Mouse (Mus musculus) kidney, postnatal 25 days (tissue): ENCODE measurements around the gene Rbfox1.

Experiments used
- DNase-seq, 2 experiments: peaks; one replicate each; pipeline ENCODE4 v3.0.0; 2021; ENCODE audit warnings: mixed read lengths in 2 of 2

Gene Rbfox1

DNA sequence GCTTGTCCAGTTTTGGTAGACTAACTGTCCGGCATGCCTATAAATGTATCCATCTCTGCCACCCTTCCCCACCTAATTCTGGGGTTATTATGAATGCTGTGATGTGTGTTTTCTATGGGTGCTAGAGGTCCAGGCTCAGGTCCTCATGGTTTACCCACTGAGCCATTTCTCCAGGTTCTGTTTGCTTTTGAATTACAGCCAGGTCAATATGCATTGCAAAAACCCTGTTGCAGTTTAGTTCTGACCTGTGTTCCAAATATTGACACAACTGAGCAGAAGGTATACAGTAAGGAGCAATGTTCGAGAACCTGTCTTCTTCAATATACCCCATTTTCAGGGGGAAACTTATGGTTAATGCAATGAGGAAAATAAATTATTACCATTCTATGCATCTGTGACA is 480.6 kb downstream of the Rbfox1 start:
- no peak for DNase-seq

DNA sequence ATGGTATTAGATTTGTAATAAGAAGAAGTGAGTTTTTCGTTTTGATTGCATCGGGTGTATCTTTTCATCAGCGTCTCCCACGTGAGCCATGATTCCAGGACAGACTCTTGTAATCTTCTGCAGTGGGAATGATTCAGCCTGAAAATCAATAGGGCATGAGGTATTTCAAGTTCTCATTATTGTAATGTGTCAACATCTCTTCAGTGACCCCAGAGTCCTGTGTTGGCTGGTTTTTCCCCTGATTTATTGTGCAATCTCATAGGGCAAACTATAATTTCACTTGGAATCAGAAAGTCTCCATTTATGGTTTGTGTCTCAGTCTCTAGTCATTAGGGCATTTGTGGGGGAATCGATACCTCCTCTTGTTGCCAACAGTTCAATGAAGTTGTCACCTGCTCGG is 481.5 kb downstream of the Rbfox1 start:
- DNase-seq: no peak

DNA sequence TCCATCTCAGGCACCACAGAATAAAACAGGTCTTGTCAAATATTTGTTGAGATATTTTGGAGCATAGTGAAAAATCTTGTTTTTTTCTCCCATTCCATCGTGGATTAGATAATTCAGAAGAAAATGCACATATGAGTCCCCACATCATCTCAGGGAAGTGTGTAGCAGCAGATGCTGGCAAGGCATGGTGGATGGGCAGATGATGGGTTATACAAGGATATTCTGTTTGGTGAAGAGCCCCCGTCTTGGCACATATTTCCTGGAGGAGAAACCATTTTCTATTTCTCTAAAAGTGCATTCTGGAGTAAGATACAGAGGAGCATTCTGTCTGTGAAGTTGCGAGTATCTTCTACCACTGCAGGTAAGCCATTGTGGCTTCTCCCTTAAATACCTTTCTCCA is 495.8 kb downstream of the Rbfox1 start:
- DNase-seq: no peak

DNA sequence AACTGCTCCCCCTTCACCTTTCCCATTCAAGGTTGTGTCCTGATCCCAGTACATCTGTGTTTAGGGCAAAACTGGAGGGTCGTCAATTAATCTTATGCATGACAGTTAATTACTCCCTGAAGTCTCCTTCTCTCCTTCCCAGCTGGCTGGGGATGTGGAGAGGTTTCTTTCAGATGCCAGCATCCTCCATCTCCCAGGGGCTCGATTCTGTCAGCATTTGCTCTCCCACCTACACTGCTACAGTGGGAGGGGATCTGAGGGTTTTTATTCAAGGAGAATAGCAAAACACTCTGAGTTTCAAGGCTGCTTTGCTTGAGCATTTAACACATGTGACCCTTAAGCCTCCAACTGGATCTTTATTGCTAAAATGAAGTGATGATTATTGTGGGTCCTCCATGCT is 496.4 kb downstream of the Rbfox1 start:
- no peak for DNase-seq

DNA sequence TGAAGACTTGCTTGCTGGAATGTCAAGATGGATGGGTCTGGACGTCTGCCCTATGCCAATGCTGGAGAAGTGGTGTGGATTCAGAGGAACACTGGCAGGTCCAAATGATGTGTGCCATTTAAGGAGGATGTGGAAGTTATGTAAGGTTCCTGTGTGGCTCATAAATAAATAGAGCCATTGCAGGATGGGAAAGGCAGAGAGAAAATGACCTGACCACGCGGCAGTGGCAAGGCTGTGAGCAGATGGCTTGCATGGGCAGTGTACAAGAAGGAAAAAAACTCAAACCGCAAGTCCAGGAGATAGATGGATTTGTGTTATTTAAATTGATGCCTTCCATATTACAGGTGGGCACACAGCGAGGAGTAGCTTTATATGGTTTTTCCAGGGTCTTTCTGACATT is 497.6 kb downstream of the Rbfox1 start:
- DNase-seq: no peak

DNA sequence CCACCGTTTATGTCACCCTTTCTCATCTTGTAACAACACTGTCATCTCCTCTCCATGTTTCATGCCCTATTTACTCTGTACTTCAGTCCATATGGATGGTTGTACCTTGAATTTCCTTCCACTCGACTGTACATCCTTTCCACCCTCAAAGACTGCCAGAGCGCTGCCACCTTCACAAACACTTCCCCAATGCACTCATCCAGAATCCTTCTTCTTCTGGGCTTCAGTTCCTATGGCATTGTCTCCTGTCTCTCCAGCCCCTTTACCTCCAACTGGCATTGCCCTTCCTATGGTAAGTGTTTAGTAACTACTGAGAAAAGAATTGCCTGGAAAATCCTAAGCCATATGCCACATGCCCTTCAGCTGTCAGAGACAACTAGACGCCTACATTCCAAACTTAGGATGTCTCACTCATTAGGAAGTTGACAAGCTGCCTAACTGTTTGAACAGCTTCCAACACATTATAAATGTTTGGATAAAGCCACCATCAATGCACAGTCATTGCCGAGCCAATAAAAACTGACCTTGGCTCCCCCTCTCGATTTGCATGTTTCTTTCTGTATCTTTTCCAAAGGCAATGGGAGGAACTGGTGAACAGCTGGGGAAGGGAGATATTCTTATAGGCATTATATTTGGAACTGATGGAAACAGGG is 505.2 kb downstream of the Rbfox1 start:
- DNase-seq: no peak

DNA sequence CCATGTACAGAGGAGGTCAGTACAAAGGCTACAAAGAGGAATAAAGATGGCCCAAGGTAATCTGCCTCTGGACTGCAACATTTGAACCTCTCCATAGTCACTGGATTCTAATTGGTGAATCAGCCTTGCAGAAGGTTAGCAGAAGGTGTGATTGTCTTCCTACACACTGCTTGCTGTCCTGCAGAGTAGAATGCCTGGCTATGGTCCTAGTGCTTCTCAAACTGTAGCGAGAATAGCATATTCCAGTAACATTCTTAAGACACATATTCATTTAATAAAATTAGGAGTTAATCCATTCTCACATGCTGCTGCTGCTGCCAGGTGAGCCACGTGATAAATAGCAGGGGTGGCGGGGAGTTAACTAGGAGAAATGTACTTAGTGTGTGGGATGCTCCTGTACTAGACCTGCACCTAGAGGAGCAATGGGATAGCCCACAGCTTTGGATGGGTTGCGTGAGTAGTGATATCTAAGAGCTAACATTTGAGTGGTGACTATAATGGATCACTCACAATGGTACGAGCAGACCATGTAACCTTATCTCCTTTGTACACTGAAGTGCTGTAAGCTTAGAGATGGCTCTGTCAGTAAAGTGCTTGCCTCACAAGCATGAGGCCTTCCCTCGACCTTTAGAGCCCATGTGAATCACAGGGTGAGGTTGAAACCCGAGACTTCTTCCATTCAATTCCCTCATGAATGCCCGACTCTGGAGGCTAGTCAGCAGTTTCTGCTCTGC is 511.7 kb downstream of the Rbfox1 start:
- no peak for DNase-seq

DNA sequence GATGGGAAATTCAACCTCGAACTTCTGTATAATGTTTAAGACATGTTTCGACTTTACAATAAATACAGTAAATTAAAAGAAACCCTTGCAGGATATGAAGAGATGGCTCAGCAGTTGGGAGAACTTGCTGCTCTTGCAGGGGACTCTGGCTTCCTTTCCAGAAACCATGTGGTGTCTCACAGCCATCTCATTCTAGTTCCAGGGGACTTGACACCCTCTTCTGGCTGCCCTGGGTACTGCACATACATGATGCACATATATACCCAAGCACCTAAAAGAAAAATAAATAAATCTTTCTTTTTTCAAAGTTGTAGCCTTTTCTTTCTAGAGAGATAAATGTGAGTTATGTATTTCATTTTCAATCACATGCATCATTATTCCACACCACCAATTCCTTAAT is 512.5 kb downstream of the Rbfox1 start:
- peak; percentile 1 to 31 for DNase-seq

DNA sequence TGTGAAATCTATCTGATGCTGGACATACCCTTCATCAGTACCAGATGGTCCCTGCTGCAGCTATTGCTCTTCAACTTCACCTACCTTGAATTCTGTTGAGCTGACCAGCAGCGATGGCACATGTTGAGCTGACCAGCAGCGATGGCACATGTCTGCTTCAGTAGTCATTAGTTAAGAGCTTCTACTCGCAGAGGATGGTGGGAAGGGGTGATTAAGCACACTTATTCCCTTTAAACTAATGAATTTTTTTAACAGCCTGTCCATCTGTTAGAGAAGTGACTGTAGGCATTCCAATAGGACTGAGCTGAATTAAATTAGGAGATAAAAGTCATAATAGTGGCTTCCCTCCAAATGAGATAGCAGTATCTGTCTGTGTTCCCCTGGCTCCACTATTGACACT is 517.7 kb downstream of the Rbfox1 start:
- no peak for DNase-seq

DNA sequence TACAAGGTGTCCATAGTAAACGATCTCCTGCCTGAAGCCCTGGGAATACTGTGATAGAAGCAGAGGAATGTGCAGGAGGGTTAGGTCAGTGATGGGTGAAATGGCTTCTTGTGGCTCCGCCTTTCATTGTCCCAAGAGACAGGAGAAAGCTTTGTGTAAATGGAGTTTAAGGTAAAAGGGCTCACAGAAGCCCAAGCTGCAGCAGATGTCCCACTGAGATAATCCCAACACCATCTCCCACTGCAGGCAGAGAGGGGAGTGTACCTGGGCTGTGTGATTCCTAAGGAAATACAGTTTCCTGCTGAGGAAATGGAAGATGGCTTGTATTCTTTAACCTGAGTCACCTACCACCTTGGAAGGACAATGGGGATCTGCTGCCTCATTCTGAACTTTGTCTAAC is 529.7 kb downstream of the Rbfox1 start:
- no peak for DNase-seq

DNA sequence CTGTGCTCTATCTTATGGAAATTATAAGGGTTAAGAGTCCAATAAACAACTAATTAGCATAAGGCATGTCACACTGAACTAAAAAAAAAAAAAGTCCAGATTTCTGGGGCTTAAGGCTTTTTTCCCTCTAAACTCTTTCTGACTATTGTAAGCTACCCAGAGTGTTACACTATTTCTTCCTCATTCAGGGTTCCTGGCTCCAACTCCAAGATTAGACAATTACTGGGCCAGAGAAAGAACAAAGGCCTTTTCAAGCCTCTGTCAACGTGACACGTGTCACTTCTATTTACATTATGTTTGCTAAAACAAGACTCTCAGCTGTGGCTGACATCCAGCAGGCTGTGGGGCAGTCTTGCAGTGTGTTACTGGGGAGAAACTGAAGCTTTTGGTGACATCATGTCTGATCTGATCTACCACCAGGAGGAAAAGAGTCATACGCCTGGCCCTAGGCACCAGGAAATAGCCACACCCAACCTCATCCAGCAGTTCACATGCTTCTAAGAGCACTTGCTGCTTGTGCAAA is 536.5 kb downstream of the Rbfox1 start:
- no peak for DNase-seq

DNA sequence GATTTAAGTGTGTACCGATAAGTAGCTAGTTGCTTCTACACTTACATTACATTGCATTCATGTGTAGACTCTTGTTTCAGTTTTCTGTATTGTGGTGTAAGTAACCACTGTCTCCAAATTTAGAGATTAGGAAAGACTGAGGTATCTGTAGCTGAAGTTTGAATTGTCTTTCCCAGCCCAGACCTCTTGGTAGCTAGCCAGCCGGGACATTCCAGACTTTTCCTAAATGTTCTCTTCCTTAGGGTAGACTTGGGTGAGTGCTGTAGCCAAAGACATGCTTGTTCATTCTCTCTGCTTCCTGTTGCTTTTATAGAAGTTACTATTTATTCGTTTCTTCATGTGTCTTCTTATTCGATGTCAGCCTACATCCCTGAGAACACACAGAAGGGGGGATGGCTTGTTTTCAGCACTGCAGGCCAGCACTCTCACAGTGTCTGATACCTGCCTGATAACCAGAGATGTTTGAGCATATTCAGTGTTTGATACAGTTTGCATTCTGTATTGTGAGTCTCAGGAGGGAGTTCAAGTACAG is 538.8 kb downstream of the Rbfox1 start:
- no peak for DNase-seq

DNA sequence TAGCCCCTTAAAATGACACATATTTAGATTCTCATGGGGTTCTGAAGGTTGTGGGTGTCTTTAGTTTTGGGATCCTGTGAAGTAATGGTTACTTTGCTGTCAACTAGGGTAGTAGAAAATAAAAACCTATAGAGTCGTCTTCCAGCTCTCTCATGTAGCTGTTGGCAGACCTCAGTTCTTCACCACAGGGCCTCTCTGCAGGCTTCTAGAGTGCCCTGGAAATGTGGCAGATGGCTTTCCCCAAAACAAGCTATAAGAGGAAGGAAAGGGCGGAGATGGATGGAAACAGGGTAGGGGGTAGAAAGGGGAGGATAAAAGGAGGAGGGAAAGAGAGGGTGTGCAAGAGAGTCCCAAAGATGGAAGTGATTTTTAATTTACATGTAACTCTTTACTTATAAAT is 539.6 kb downstream of the Rbfox1 start:
- DNase-seq: no peak

DNA sequence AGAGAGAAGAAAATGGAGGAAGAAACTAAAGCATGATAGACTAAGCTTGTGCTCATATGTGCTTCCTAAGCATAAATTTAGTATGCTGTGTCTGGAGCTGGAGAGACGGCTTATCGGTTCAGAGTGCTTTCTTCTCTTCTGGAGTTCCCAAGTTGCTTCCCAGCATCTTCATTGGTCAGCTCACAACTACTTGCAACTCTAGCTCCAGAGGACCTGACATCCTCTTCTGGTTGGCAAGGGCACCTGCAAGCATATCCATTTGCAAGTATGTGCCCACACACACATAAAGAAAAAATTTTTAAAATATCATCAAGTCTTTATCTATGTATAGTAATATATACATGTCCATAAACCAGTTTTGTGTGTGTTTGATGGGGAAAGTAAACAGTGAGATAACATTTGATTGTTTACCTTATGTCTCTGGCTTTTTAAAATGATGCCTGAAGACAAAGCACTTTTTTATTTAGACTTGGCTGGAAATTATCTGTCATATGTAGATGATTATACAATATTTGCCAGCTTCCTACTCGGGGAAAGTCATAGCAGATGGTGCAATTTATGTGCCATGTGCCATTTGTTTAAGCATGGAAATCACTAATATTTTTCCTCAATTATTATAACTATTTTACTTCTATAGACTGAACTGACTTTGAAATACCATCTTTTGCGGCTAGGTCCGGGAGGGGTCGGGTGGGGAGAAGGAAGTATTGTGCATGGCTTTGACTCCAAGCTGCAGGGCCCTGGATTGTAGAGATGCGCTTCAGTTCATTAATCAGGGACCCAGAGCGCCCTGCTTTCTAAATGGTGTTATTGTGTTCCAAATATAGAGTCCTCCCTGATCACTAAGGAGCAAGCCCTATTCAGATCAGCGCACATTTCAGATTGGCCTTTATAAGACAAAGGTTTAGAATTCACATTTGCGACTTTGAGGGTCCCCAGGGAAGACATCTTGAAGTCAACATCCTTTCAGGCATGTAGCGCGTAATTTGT is 542.4 kb downstream of the Rbfox1 start:
- no peak for DNase-seq

DNA sequence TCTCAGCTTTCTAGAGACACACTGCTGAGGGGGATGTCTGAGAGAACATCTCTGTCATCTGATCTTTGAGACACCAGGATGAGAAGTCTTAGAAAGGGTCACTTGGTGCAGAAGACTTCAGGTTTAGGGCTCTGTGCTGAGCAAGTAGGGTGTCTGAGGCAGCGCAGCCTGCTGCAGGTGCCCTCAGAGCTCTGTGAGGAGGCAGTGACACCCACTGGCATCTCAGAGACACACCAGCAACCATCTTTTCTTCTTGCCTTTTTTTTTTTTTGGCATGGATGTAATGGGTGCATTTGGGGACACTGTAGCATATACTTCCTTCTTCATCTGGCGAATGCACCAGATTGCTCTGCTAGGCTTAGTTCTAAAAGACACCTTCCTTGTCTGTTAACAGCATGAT is 545.8 kb downstream of the Rbfox1 start:
- no peak for DNase-seq

DNA sequence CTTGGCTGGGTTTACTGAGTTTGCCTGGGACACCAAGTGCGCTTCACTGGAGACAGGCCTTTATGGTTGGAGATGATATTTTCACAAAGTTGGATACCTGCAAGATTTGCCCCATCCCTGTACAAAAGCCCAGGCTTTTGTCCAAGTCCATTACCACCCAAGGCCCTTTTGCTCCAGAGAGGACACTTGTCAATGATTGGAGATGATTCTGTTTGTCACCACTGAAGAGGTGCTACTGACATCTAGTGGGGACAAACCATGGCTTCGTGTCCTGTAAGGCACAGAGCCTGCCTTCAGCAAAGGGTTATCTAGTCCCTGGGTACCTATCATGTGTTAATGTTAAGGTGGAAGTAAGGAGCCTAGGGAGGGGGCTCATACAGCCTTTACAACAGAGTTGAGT is 551.3 kb downstream of the Rbfox1 start:
- no peak for DNase-seq

DNA sequence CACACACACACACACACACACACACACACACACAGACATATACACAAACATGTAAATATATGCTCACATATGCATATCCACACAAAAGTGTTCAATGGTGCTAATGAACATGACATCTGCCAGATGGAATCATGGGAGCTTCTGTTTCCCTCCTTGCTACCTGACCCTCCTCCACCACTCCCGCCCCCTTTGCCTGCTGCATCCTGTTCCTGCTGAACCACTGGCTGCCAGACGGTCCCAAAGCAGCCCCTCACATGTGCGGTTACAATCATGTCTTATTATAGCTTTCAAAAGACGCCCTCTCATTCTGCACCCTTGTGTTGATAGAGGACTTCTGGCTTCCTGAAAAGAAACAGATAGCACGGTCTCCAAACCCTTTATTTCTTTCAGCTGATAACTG is 563.1 kb downstream of the Rbfox1 start:
- no peak for DNase-seq

DNA sequence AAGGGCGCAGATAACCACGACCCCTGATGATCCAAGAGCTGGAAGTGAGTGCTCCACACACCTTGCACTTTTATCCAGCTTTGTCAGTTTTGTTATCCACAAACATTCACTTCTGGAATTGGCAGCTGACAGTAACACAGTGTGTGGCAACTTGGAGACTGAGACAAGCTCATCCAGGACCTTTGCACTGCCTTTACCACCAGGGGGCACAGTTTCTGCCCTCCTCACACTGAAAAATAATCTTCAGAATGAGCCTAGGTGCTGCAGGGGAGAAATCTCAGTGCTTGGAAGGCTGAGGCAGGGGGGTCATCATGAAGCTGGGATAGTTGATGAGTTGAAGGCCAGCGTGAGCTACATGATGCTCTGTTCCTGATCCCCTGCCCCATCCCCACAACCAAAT is 570.2 kb downstream of the Rbfox1 start:
- peak in 1 of 2 experiments; percentile 7 for DNase-seq

DNA sequence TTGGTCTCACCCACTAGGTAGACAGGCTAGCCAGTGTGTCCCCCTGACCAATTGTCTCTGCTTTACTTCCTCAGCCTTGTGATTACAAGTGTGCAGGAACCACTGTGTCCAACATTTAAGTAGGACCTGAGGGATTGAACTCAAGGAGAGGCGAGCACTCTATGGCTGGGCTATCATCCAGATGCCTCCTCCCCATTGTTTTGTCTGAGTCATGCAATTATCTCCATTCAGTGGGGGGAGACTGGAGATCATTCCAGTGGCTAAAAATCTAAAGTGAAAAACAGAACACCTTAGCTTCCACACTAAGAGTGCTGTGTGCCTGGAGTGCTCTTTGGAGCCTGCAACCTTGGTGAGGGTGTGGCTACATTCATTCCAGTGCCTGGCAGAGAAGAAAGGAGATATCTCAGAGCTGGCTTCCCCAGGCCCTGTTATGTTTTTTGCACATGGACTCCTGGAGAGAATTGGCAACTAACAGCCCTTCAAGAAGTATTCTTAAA is 594.0 kb downstream of the Rbfox1 start:
- no peak for DNase-seq

DNA sequence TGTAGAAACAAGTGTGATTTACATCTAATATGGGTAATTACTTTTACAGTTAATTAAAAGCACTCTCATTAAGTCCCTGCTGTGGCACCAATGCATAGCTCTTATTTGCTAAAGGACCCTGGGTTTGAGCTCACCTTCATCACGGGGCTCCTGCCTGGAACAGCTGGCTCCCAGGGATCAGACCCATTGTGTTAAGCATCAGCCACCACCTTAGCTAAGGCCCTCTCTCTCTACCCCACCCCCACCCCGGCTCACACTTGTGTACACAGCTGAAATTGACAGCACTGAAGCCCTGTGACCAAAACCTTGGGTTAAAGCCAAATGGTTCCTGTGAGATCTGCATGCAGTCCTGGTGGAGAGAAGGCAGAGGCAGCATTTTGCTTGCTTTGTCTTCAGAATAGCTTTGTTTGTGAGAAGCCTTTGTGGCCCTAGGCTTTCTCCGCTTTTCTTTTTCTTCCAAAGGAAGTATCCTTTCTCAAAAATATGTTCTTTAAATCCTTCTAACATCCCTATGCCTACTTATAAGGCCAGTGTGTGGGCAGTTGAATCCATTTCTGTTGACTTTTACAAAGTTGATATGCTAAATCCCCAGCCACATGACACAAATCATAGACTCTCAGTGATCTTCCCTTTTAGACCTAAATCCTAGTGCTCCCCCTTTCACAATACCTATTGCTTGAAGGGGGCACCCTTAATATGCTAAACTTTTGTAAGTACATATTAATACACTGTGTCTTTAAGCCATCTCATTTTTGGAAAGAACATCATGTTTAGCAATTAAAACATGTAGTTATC is 594.7 kb downstream of the Rbfox1 start:
- DNase-seq: peak in 1 of 2 experiments; percentile 1

DNA sequence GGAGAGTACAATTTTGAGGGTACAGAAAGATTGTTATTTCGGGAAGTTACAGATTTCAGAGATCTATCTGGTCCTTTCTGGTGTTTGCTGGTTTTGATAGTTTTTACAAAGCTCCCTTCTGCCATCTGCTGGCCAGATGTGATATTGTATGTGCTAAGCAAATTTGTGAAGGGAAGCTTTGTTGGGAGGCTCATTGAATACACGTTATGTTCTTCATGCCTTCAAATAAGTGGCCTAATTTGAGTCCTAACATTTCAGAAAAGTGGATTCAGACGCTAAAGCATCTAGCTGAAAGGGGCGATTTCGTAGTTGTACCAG is 595.2 kb downstream of the Rbfox1 start:
- DNase-seq: peak in 1 of 2 experiments; percentile 72

DNA sequence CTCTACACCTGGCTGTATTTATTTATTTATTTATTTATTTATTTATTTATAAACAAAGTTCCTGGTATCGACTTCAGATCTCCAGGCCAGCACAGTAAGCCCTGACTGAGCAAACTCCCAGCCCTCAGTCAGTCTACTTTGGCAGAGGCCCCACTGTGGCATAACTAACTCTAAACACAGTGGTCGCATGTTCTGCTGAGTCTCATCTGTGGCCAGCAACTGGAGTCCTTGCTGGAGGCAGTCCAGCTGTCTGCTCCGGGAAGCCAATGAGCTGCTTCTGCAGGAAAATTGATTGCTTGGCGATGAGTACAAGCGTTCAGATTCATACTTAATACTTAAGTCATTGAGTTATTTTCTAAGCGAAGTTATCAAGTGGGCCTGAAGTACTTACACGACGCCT is 598.5 kb downstream of the Rbfox1 start:
- no peak for DNase-seq
